26 mouse cellular contexts compared by ENCODE assay signal in genomic region chr6:128127312-128127711, GRCm38 (mm10). TPM values are rescaled to one million over a fixed set of nuclear protein-coding genes. Genes with fewer than 3 reads are reported as not detected.
DNase-seq lines count a peak whose midpoint lies in the region; ATAC-seq and TF ChIP-seq lines count a peak whose summit lies in the region.
"Had no signal": no experiment of that assay in that cellular context is flagged by ENCODE, and none has a peak within 500 bp of the region (broad histone marks: within the 10 kb centered on the region; RNA-seq: fewer than 3 reads in every experiment).

No protein-coding gene starts in this region.

- H3K36me3 ChIP-seq in liver, embryonic 16.5 days (ENCODE audit: control insufficient read depth, insufficient read depth): no peaks in the 10 kb centered on the region; the same call in 1 of the 2 replicates
- H3K36me3 ChIP-seq in liver, embryonic 12.5 days: no peaks in the 10 kb centered on the region
- peaks cover 8% of the 10 kb centered on the region; the same call in 1 of the 2 replicates for H3K36me3 ChIP-seq in embryonic facial prominence, embryonic 10.5 days (replicated peaks)
- H3K36me3 ChIP-seq: embryonic facial prominence, embryonic 15.5 days; forebrain, embryonic 12.5 days; hindbrain, embryonic 12.5 days; midbrain, embryonic 13.5 days had no signal

- no peak overlapping the region for H3K4me3 ChIP-seq in gastrocnemius, adult 2 months
- no peak overlapping the region for H3K4me3 ChIP-seq in liver, embryonic 16.5 days (ENCODE audit: low read depth, low read length)
- H3K4me3 ChIP-seq in liver, embryonic 12.5 days: no peak overlapping the region
- no peak overlapping the region for H3K4me3 ChIP-seq in embryonic facial prominence, embryonic 10.5 days
- H3K4me3 ChIP-seq: embryonic facial prominence, embryonic 15.5 days; forebrain, embryonic 12.5 days; heart, embryonic 13.5 days; hindbrain, embryonic 12.5 days; limb, embryonic 12.5 days; midbrain, embryonic 13.5 days had no signal

- 53% methylated on average over 3 of the region's 3 CpGs for WGBS in liver, embryonic 16.5 days (ENCODE audit: insufficient replicate concordance)
- whole genome bisulfite sequencing in liver, embryonic 12.5 days (ENCODE audit: insufficient replicate concordance): 65% methylated on average over 3 of the region's 3 CpGs
- WGBS in embryonic facial prominence, embryonic 10.5 days: 82% methylated on average over 3 of the region's 3 CpGs

- no peak overlapping the region for H3K9ac ChIP-seq in liver, embryonic 16.5 days (ENCODE audit: low read depth, low read length)
- H3K9ac ChIP-seq in liver, embryonic 12.5 days: no peak overlapping the region
- H3K9ac ChIP-seq: embryonic facial prominence, embryonic 15.5 days; forebrain, embryonic 12.5 days; forebrain, postnatal 0 days; heart, embryonic 13.5 days; hindbrain, embryonic 12.5 days; limb, embryonic 12.5 days; midbrain, embryonic 13.5 days had no signal

- peak; percentile 65 for ATAC-seq in liver, embryonic 16.5 days (ENCODE audit: low read depth)
- ATAC-seq in liver, embryonic 12.5 days: no peak; the same call in 1 of the 2 replicates
- ATAC-seq: activated CD4-positive, CD25-positive, alpha-beta regulatory T cell, adult 4 months; forebrain, postnatal 0 days; intestine, embryonic 16.5 days; midbrain, embryonic 13.5 days had no signal

- H3K4me1 ChIP-seq in liver, embryonic 16.5 days (ENCODE audit: control insufficient read depth, low read depth, low read length): no peaks in the 10 kb centered on the region; the same call in 1 of the 2 replicates
- peaks cover 21% of the 10 kb centered on the region for H3K4me1 ChIP-seq in liver, embryonic 12.5 days
- peaks cover 66% of the 10 kb centered on the region for H3K4me1 ChIP-seq in embryonic facial prominence, embryonic 10.5 days

- H3K27ac ChIP-seq in gastrocnemius, adult 2 months: peak overlapping the region; percentile 63
- H3K27ac ChIP-seq in liver, embryonic 16.5 days (ENCODE audit: low read length): no peak overlapping the region
- no peak overlapping the region for H3K27ac ChIP-seq in liver, embryonic 12.5 days
- 0 out of 2 replicates have a peak overlapping the region, but pooled peaks have one; percentile 35 for H3K27ac ChIP-seq in embryonic facial prominence, embryonic 10.5 days (replicated peaks)
- H3K27ac ChIP-seq: forebrain, embryonic 12.5 days; heart, embryonic 13.5 days; limb, embryonic 12.5 days; midbrain, embryonic 13.5 days had no signal

- intact Hi-C loops in gastrocnemius, adult 2 months (cut with DNase I): no loop called here
- intact Hi-C loops in gastrocnemius, postnatal 14 days (cut with DNase I; ENCODE audit: low total_unique reads): no loop called here

- TF ChIP-seq CTCF in gastrocnemius, adult 2 months (IDR thresholded peaks at IDR 0.05): no peak

- no peak for DNase-seq in gastrocnemius, adult 2 months
- no peak for DNase-seq in gastrocnemius, postnatal 14 days
- DNase-seq in kidney, adult 11 months: peak; percentile 15
- no peak for DNase-seq in kidney, postnatal 36 days
- no peak for DNase-seq in embryonic facial prominence, embryonic 10.5 days (ENCODE audit: low spot score)
- DNase-seq in yolk sac, embryonic 10.5 days (ENCODE audit: low spot score): no peak
- DNase-seq: adrenal gland, adult 2 months; adrenal gland, postnatal 36 days; cerebellum, adult 18-20 months; forebrain, postnatal 0 days; layer of hippocampus, adult 9-11 months; lung, adult 2 months; spleen, adult 18-20 months; thymus, adult 18-20 months; thymus, postnatal 25 days had no signal

- H3K9me3 ChIP-seq in liver, embryonic 16.5 days (replicated peaks; ENCODE audit: control insufficient read depth, low read length): no peaks in the 10 kb centered on the region
- no peaks in the 10 kb centered on the region for H3K9me3 ChIP-seq in liver, embryonic 12.5 days (replicated peaks)
- H3K9me3 ChIP-seq in embryonic facial prominence, embryonic 10.5 days: no peaks in the 10 kb centered on the region
- H3K9me3 ChIP-seq: embryonic facial prominence, embryonic 15.5 days; forebrain, embryonic 12.5 days; heart, embryonic 13.5 days; hindbrain, embryonic 12.5 days; limb, embryonic 12.5 days; midbrain, embryonic 13.5 days had no signal

- H3K4me2 ChIP-seq in liver, embryonic 16.5 days (ENCODE audit: low read depth, low read length): no peak overlapping the region
- no peak overlapping the region for H3K4me2 ChIP-seq in liver, embryonic 12.5 days
- H3K4me2 ChIP-seq: embryonic facial prominence, embryonic 15.5 days; forebrain, embryonic 12.5 days; heart, embryonic 13.5 days; hindbrain, embryonic 12.5 days; limb, embryonic 12.5 days; liver, embryonic 11.5 days; midbrain, embryonic 13.5 days had no signal

- H3K27me3 ChIP-seq in liver, embryonic 16.5 days (ENCODE audit: control insufficient read depth, insufficient read depth, low read depth, low read length): no peaks in the 10 kb centered on the region
- H3K27me3 ChIP-seq in liver, embryonic 12.5 days (replicated peaks): no peaks in the 10 kb centered on the region
- no peaks in the 10 kb centered on the region for H3K27me3 ChIP-seq in embryonic facial prominence, embryonic 10.5 days (replicated peaks; ENCODE audit: low read depth, poor library complexity, severe bottlenecking)
- H3K27me3 ChIP-seq: embryonic facial prominence, embryonic 15.5 days; forebrain, embryonic 12.5 days; heart, embryonic 13.5 days; hindbrain, embryonic 12.5 days; limb, embryonic 12.5 days; midbrain, embryonic 13.5 days had no signal

RNA-seq across cellular contexts. Expression of gene Tspan9, which starts 16.1 kb away (rescaled TPM):
- total RNA-seq in gastrocnemius, adult 2 months (2021): 10 to 100 TPM; 21.8 to 41.9 TPM
- 10 to 100 TPM; 45.6 to 71.6 TPM for total RNA-seq in gastrocnemius, postnatal 14 days (2021)
- polyA plus RNA-seq in liver, embryonic 16.5 days (2015; fragmentation: Nextera tagmentation; extraction: Ambion mirVana): 23.3 and 25.8 TPM in 2 replicates
- 23.3 and 26.4 TPM in 2 replicates for polyA plus RNA-seq in liver, embryonic 12.5 days (2016; fragmentation: Nextera tagmentation; extraction: Ambion mirVana)
- polyA plus RNA-seq in embryonic facial prominence, embryonic 10.5 days (2016; fragmentation: Nextera tagmentation; extraction: Ambion mirVana): 69.3 and 69.7 TPM in 2 replicates

Comparison
In these comparisons a context has a peak if more than half of its experiments do, and no peak if none do; other contexts are left out.
1. H3K27ac ChIP-seq: peak in gastrocnemius, adult 2 months (single experiment) and embryonic facial prominence, embryonic 10.5 days (single experiment); none in liver, embryonic 16.5 days (single experiment) and liver, embryonic 12.5 days (single experiment).